Mouse (Mus musculus) forebrain, embryonic 14.5 days (tissue): ENCODE results near the gene Slc6a6. TPM values are rescaled to one million over a fixed set of nuclear protein-coding genes. Genes with fewer than 3 reads are reported as not detected.

Source experiments
- ATAC-seq: fragments of 200-750 bp; cut with Nextera tagmentation; 2 replicates; pipeline ENCODE4 v1.8.0; 2017; ENCODE audit warnings: mild to moderate bottlenecking, moderate library complexity
- DNase-seq: peaks from one replicate; pipeline ENCODE4 v3.0.0-alpha.2; 2015; ENCODE audit warnings: low spot score
- H3K27ac ChIP-seq: fragments of 300-500 bp; sonication (generic); 2 replicates; pipeline ENCODE4 v1.5.1; 2014; ENCODE audit warnings: low read depth, mild to moderate bottlenecking, control low read depth, low read length, moderate library complexity
- H3K27me3 ChIP-seq: fragments of 300-500 bp; sonication (generic); replicated peaks from 2 replicates; pipeline ENCODE4 v1.6.1; 2014; ENCODE audit warnings: low read length, control low read depth, mixed read lengths; ENCODE audit not compliant: control insufficient read depth, insufficient read depth
- H3K36me3 ChIP-seq: fragments of 300-500 bp; sonication (generic); 2 replicates; pipeline ENCODE4 v1.6.1; 2014; ENCODE audit warnings: low read length, control low read depth; ENCODE audit not compliant: control insufficient read depth, insufficient read depth
- H3K4me1 ChIP-seq: fragments of 300-500 bp; sonication (generic); 2 replicates; pipeline ENCODE4 v1.6.1; 2014; ENCODE audit warnings: antibody characterized with exemption, low read length, control low read depth; ENCODE audit not compliant: control insufficient read depth, insufficient read depth
- H3K4me2 ChIP-seq: fragments of 300-500 bp; sonication (generic); 2 replicates; pipeline ENCODE4 v1.6.1; 2014; ENCODE audit warnings: mild to moderate bottlenecking, control low read depth, low read length
- H3K4me3 ChIP-seq: fragments of 300-500 bp; sonication (generic); 2 replicates; pipeline ENCODE4 v1.5.1; 2014; ENCODE audit warnings: low read depth, low read length, control low read depth
- H3K9ac ChIP-seq: fragments of 300-500 bp; sonication (generic); 2 replicates; pipeline ENCODE4 v1.6.1; 2014; ENCODE audit warnings: mild to moderate bottlenecking, low read length, control low read depth, moderate library complexity
- H3K9me3 ChIP-seq: fragments of 300-500 bp; sonication (generic); replicated peaks from 2 replicates; pipeline ENCODE4 v1.6.1; 2016; ENCODE audit warnings: low read length, control low read depth, mixed read lengths; ENCODE audit not compliant: control insufficient read depth
- WGBS: fragments of 180-500 bp; shearing (Covaris S2); extraction: QIAGEN DNeasy Blood & Tissue Kit; methylation state at CpG from one replicate; pipeline ENCODE4 v1.1.7; 2014; 5-methylcytosine and 5-hydroxymethylcytosine counted together
- polyA plus RNA-seq: library from polyadenylated mRNA; unstranded; fragments of >200 nt; fragmentation: Nextera tagmentation; extraction: Ambion mirVana; gene quantifications from 2 replicates; pipeline ENCODE4 v1.2.1, GENCODE M21; 2014

Gene Slc6a6
- polyA plus RNA-seq, 1 experiment from 2014 or later, result 45.6 TPM

GRCm38 (mm10) chr6:91719042-91719747, 35.3 kb downstream of the Slc6a6 start:
- 36% methylated on average over 6 of the region's 6 CpGs for WGBS
- peak overlapping the region; percentile 42 for H3K4me2 ChIP-seq

GRCm38 (mm10) chr6:91719865-91720533, 36.1 kb downstream of the Slc6a6 start:
- H3K4me1 ChIP-seq, result peaks cover 37% of the 10 kb centered on the region
- no peak overlapping the region for H3K4me3 ChIP-seq
- peak overlapping the region; percentile 93 for H3K27ac ChIP-seq
- peak overlapping the region; percentile 42 for H3K4me2 ChIP-seq
- H3K36me3 ChIP-seq, result peaks cover 26% of the 10 kb centered on the region
- peak overlapping the region; percentile 48 for H3K9ac ChIP-seq
- 2% methylated on average over 9 of the region's 9 CpGs for WGBS
- no peaks in the 10 kb centered on the region for H3K9me3 ChIP-seq
- no peaks in the 10 kb centered on the region for H3K27me3 ChIP-seq
- DNase-seq (peak; percentile 88), ATAC-seq (peak; percentile 76)

More at GRCm38 (mm10) chr6:91719042-91719747, 35.3 kb downstream of the Slc6a6 start:
- H3K4me1 ChIP-seq, result peaks cover 37% of the 10 kb centered on the region
- peaks cover 18% of the 10 kb centered on the region for H3K36me3 ChIP-seq
- no peaks in the 10 kb centered on the region for H3K9me3 ChIP-seq
- H3K9ac ChIP-seq, result peak overlapping the region; percentile 48
- H3K27me3 ChIP-seq, result no peaks in the 10 kb centered on the region
- DNase-seq, result peak; percentile 87
- H3K4me3 ChIP-seq, result no peak overlapping the region
- ATAC-seq, result peak; percentile 81
- peak overlapping the region; percentile 93 for H3K27ac ChIP-seq

GRCm38 (mm10) chr6:91720588-91721214, 36.8 kb downstream of the Slc6a6 start:
- H3K4me2 ChIP-seq, result peak overlapping the region; percentile 25; the same call in 1 of the 2 replicates
- H3K9me3 ChIP-seq, result no peaks in the 10 kb centered on the region
- no peaks in the 10 kb centered on the region for H3K27me3 ChIP-seq
- H3K4me3 ChIP-seq, result no peak overlapping the region
- no peak for DNase-seq
- peaks cover 33% of the 10 kb centered on the region for H3K36me3 ChIP-seq
- H3K4me1 ChIP-seq, result peaks cover 37% of the 10 kb centered on the region
- peak; percentile 19 for ATAC-seq
- peak overlapping the region; percentile 93 for H3K27ac ChIP-seq
- H3K9ac ChIP-seq, result peak overlapping the region; percentile 40; the same call in 1 of the 2 replicates
- WGBS, result 61% methylated on average over 4 of the region's 4 CpGs

- Histone ChIP-seq H3K36me3 (peaks cover 38% of the 10 kb centered on the region), H3K4me3 (no peak overlapping the region), H3K4me1 (peaks cover 37% of the 10 kb centered on the region), H3K27ac (peak overlapping the region; percentile 55; the same call in 1 of the 2 replicates), H3K9me3 (no peaks in the 10 kb centered on the region), H3K9ac (no peak overlapping the region), H3K4me2 (no peak overlapping the region), H3K27me3 (no peaks in the 10 kb centered on the region)
- no peak for DNase-seq
- ATAC-seq, result no peak
- 43% methylated on average over 12 of the region's 12 CpGs for WGBS
These were observed 37.4 kb downstream of the Slc6a6 start for GRCm38 (mm10) chr6:91721215-91721701.

- Histone ChIP-seq H3K9ac (no peak overlapping the region), H3K4me2 (no peak overlapping the region), H3K9me3 (no peaks in the 10 kb centered on the region), H3K27me3 (no peaks in the 10 kb centered on the region), H3K36me3 (peaks cover 70% of the 10 kb centered on the region), H3K4me1 (peaks cover 30% of the 10 kb centered on the region), H3K4me3 (no peak overlapping the region), H3K27ac (no peak overlapping the region)
- DNase-seq, result no peak
- 80% methylated on average over 1 of the region's 1 CpGs for WGBS
- no peak for ATAC-seq
These were observed 43.5 kb downstream of the Slc6a6 start for GRCm38 (mm10) chr6:91727361-91727760.

- Histone ChIP-seq H3K27ac (peak overlapping the region; percentile 68; the same call in 1 of the 2 replicates), H3K9ac (0 out of 2 replicates have a peak overlapping the region, but pooled peaks have one; percentile 17), H3K4me3 (no peak overlapping the region), H3K4me1 (peaks cover 30% of the 10 kb centered on the region), H3K36me3 (peaks cover 65% of the 10 kb centered on the region), H3K27me3 (no peaks in the 10 kb centered on the region), H3K9me3 (no peaks in the 10 kb centered on the region), H3K4me2 (no peak overlapping the region)
- DNase-seq, result no peak
- ATAC-seq, result no peak; the same call in 1 of the 2 replicates
- WGBS, result 49% methylated on average over 6 of the region's 6 CpGs
These were observed 45.2 kb downstream of the Slc6a6 start for GRCm38 (mm10) chr6:91728939-91729619.

GRCm38 (mm10) chr6:91729677-91730127, 45.8 kb downstream of the Slc6a6 start:
- Histone ChIP-seq H3K4me2 (no peak overlapping the region), H3K4me3 (no peak overlapping the region), H3K27ac (peak overlapping the region; percentile 68), H3K27me3 (no peaks in the 10 kb centered on the region), H3K9me3 (no peaks in the 10 kb centered on the region), H3K4me1 (peaks cover 30% of the 10 kb centered on the region), H3K36me3 (peaks cover 59% of the 10 kb centered on the region), H3K9ac (peak overlapping the region; percentile 13; the same call in 1 of the 2 replicates)
- ATAC-seq, result peak; percentile 78
- peak; percentile 88 for DNase-seq
- 4% methylated on average over 12 of the region's 12 CpGs for WGBS

- peaks cover 30% of the 10 kb centered on the region for H3K4me1 ChIP-seq
- H3K36me3 ChIP-seq, result peaks cover 60% of the 10 kb centered on the region
- H3K27ac ChIP-seq, result peak overlapping the region; percentile 58; the same call in 1 of the 2 replicates
- no peak overlapping the region for H3K9ac ChIP-seq
- ATAC-seq (peak; percentile 81), DNase-seq (peak; percentile 94)
- no peaks in the 10 kb centered on the region for H3K27me3 ChIP-seq
- 19% methylated on average over 11 of the region's 11 CpGs for WGBS
- H3K9me3 ChIP-seq, result no peaks in the 10 kb centered on the region
- H3K4me3 ChIP-seq, result no peak overlapping the region
- H3K4me2 ChIP-seq, result no peak overlapping the region
These were observed 48.3 kb downstream of the Slc6a6 start for GRCm38 (mm10) chr6:91732138-91732537.
